Mouse (Mus musculus) kidney, embryonic 16.5 days (tissue): Measurements from ENCODE around the gene Cacna1i. TPM values are rescaled to one million over a fixed set of nuclear protein-coding genes. Genes with fewer than 3 reads are reported as not detected.

Source experiments
- ATAC-seq: fragments of 200-750 bp; cut with Nextera tagmentation; 2 replicates; pipeline ENCODE4 v1.8.0; 2017; ENCODE audit warnings: moderate TSS enrichment; ENCODE audit not compliant: low FRiP score, low TSS enrichment
- H3K27ac ChIP-seq: fragments of 300-500 bp; sonication (generic); 2 replicates; pipeline ENCODE4 v1.5.1; 2014; ENCODE audit warnings: low read length
- H3K27me3 ChIP-seq: fragments of 300-500 bp; sonication (generic); 2 replicates; pipeline ENCODE4 v1.6.1; 2014; ENCODE audit warnings: low read length, control low read depth, mixed read lengths; ENCODE audit not compliant: insufficient read depth
- H3K36me3 ChIP-seq: fragments of 300-500 bp; sonication (generic); 2 replicates; pipeline ENCODE4 v1.6.1; 2014; ENCODE audit warnings: low read length, control low read depth, mixed read lengths; ENCODE audit not compliant: insufficient read depth
- H3K4me1 ChIP-seq: fragments of 300-500 bp; sonication (generic); 2 replicates; pipeline ENCODE4 v1.6.1; 2014; ENCODE audit warnings: low read length, control low read depth, mixed read lengths; ENCODE audit not compliant: insufficient read depth
- H3K4me2 ChIP-seq: fragments of 300-500 bp; sonication (generic); replicated peaks from 2 replicates; pipeline ENCODE4 v1.6.1; 2014; ENCODE audit warnings: low read depth, low read length
- H3K4me3 ChIP-seq: fragments of 300-500 bp; sonication (generic); 2 replicates; pipeline ENCODE4 v1.5.1; 2014; ENCODE audit warnings: mild to moderate bottlenecking, low read length
- H3K9ac ChIP-seq: fragments of 300-500 bp; sonication (generic); replicated peaks from 2 replicates; pipeline ENCODE4 v1.6.1; 2014; ENCODE audit warnings: low read length
- H3K9me3 ChIP-seq: fragments of 300-500 bp; sonication (generic); 2 replicates; pipeline ENCODE4 v1.6.1; 2016; ENCODE audit warnings: low read length, control low read depth
- WGBS: fragments of 180-500 bp; shearing (Covaris S2); extraction: QIAGEN DNeasy Blood & Tissue Kit; methylation state at CpG from one replicate; pipeline ENCODE4 v1.1.7; 2014; 5-methylcytosine and 5-hydroxymethylcytosine counted together
- polyA plus RNA-seq: library from polyadenylated mRNA; unstranded; fragments of >200 nt; fragmentation: Nextera tagmentation; extraction: Ambion mirVana; gene quantifications from 2 replicates; pipeline ENCODE4 v1.2.1, GENCODE M21; 2015

Gene Cacna1i
- polyA plus RNA-seq, 1 experiment from 2014 or later = not detected

DNA sequence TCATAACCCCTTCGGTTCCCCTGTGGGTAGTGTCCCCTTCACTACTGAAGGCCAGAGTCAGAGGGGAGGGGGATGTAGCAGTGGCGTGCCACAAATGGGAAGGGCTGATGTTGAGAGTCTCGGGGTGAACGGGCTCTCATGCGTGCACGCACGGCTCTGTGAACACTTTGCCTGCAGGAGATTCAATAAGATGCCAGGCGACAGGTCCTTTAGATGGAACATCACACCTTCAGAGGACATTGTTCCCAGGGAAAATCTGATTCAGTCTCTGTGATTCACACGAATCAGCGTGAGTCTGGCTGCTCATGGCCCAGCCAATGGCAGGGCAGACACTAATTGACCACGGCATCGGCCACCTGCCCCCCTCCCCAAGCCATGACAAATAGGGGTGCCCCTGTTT lies 17.1 kb downstream of the Cacna1i start:
- H3K4me2 ChIP-seq = no peak overlapping the region
- no peak overlapping the region for H3K4me3 ChIP-seq
- H3K9ac ChIP-seq = no peak overlapping the region
- no peaks in the 10 kb centered on the region for H3K36me3 ChIP-seq
- H3K4me1 ChIP-seq = no peaks in the 10 kb centered on the region
- no peaks in the 10 kb centered on the region for H3K27me3 ChIP-seq
- ATAC-seq = no peak
- 76% methylated on average over 12 of the region's 12 CpGs for WGBS
- H3K9me3 ChIP-seq = no peaks in the 10 kb centered on the region
- H3K27ac ChIP-seq = no peak overlapping the region

DNA sequence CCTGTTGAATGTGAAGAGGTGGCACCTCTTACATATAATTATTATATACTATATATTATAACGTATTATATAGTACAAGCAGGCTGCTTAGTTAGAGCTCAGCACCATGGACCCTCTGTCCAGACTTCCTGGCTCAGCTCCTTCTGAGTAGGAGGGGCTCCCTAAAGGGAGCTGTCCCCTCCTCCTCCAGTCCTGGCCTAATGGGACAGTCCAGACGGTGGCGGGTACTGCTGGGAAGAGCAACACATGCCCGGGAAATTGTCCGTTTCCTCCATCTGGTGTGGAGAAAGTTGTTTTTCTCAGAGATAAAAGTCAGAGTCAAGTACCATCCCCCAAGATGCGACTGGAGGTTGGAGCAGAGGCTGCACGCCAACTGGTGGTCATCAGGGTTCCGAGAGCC lies 19.1 kb downstream of the Cacna1i start:
- no peaks in the 10 kb centered on the region for H3K27me3 ChIP-seq
- no peaks in the 10 kb centered on the region for H3K4me1 ChIP-seq
- H3K27ac ChIP-seq = no peak overlapping the region
- no peaks in the 10 kb centered on the region for H3K9me3 ChIP-seq
- WGBS = 24% methylated on average over 8 of the region's 8 CpGs
- no peak overlapping the region for H3K4me2 ChIP-seq
- no peak overlapping the region for H3K9ac ChIP-seq
- no peaks in the 10 kb centered on the region for H3K36me3 ChIP-seq
- 0 out of 2 replicates have a peak, but pooled peaks have one; percentile 54 for ATAC-seq
- no peak overlapping the region for H3K4me3 ChIP-seq

DNA sequence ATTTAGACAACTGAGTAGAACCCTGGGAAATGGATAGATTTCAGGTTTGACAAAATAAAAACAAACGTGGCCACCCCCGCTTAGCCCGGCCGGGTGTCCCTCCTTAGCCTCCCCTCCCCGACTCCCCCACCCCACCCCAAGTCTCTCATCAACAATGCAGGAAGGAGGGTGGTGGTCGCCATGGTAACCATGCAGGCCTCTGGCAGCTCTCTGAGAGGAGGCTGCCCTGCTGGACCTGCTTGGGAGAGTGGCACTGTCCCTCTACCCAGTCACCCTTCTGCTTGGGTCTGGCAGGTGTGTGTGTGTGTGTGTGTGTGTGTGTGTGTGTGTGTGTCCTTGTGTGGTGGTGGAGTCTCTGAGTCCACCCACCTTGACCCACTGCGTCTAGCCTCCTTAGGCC lies 27.7 kb downstream of the Cacna1i start:
- H3K4me2 ChIP-seq = no peak overlapping the region
- WGBS = 21% methylated on average over 7 of the region's 7 CpGs
- ATAC-seq = no peak
- H3K9ac ChIP-seq = no peak overlapping the region
- H3K4me1 ChIP-seq = peaks cover 12% of the 10 kb centered on the region
- no peaks in the 10 kb centered on the region for H3K9me3 ChIP-seq
- H3K27me3 ChIP-seq = no peaks in the 10 kb centered on the region
- no peak overlapping the region for H3K27ac ChIP-seq
- no peak overlapping the region for H3K4me3 ChIP-seq
- H3K36me3 ChIP-seq = no peaks in the 10 kb centered on the region

DNA sequence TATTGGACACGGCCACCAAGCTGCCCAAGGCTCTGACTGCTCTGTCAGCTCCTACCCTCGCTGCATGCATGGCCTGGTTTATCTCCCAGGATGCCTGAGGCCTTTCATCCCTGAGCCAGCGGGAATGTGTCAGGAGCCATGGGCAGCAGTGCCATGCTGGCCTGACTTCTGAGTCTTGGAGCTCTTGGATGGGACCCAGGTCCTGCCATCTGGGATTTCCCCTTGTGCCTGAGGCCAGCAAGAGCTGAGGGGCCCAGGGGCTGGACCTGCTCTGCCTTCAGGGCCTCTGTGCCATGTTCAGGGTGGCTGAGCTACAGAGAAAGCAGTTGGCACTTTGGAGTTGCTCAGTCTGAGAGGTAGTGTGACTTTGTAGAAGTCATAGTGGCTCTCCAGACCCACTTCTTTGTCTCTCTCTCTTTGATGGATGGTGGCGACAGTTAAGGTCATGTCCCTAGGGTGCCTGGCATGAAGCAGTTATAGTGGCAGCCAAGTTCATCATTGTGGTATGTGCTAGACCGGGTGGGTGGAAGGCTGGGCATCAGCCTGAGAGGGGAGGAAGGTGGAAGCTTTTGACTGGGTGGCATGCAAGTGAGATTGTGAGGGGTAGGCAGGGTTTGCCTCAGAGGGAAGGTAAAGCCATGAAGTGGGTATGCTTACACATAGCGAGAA lies 30.1 kb downstream of the Cacna1i start:
- WGBS = 79% methylated on average over 6 of the region's 6 CpGs
- no peaks in the 10 kb centered on the region for H3K9me3 ChIP-seq
- no peak overlapping the region for H3K4me2 ChIP-seq
- peaks cover 12% of the 10 kb centered on the region for H3K4me1 ChIP-seq
- no peaks in the 10 kb centered on the region for H3K27me3 ChIP-seq
- no peak overlapping the region for H3K4me3 ChIP-seq
- H3K36me3 ChIP-seq = no peaks in the 10 kb centered on the region
- no peak for ATAC-seq
- H3K27ac ChIP-seq = no peak overlapping the region
- no peak overlapping the region for H3K9ac ChIP-seq

DNA sequence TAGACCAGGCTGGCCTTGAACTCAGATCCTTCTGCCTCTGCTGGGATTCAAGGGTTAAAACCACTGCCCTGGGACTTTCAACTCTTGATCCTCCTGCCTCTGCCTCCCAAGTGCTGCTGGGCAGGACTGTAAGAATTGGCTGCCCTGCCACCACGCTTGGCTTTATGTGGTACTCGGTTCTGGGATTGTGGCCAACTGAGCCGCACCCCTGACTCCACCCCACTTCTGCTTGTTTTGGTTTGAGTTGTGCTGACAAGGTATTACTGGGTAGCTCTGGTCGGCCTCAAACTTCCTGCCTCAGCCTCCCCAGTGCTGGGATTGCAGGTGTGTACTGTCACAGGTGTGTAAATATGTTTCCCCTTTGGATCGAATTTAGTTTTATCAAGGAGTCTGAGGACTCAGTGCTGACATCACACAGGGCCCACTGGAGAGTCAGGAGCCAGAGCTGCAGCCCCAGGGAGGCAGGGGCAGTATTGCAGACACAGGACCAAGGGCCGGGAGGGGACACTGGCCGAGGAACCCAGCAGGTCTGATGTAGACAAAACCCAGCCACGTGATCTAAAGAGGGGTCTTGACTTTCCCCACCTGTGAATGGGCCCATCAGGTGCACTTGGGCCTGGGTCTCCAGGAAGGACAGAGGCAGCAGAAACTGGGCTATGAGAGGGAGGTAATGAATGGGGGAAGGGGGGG lies 30.9 kb downstream of the Cacna1i start:
- Histone ChIP-seq H3K9ac (no peak overlapping the region), H3K4me1 (peaks cover 12% of the 10 kb centered on the region), H3K4me2 (no peak overlapping the region), H3K9me3 (no peaks in the 10 kb centered on the region), H3K36me3 (no peaks in the 10 kb centered on the region), H3K4me3 (no peak overlapping the region), H3K27me3 (no peaks in the 10 kb centered on the region), H3K27ac (no peak overlapping the region)
- no peak for ATAC-seq
- WGBS = 59% methylated on average over 8 of the region's 8 CpGs

DNA sequence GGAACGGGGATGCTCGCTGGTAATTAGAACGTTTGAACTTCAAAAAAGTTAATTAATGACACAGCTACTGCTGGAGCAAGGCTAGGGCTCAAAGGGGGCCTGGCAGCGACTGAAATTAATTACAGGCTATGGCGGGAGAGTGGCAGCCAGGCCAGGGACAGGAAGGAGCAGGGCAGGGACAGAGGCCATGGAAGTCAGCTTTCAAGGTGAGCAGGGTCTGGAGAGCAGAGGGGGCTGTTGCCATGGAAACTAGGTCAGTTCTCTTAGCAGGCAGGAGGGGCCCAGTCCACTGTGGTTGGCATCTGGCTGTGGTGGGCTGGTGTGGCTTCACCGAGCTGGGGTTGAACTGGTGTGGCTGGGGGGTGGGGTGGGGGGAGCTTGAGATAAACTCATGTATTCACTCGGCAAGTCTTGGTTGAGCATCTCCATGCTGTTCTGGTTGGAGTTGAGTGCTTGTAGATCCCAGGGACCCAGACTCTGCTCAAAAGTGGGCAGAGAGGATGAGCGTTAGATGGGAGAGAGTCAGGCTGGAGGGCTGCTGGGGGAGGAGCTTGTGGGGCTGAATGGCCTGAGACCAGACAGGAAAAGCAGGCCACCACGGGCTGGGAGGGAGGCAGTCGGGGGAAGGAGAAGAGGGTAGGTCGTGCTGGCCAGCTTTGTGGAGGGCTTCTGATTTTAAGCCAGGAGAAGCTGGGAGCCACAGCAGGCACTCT lies 31.7 kb downstream of the Cacna1i start:
- ATAC-seq = peak; percentile 39; the same call in 1 of the 2 replicates
- no peak overlapping the region for H3K4me2 ChIP-seq
- H3K27ac ChIP-seq = no peak overlapping the region
- no peaks in the 10 kb centered on the region for H3K36me3 ChIP-seq
- H3K4me3 ChIP-seq = no peak overlapping the region
- no peaks in the 10 kb centered on the region for H3K9me3 ChIP-seq
- H3K9ac ChIP-seq = no peak overlapping the region
- 7% methylated on average over 11 of the region's 11 CpGs for WGBS
- no peaks in the 10 kb centered on the region for H3K27me3 ChIP-seq
- H3K4me1 ChIP-seq = peaks cover 12% of the 10 kb centered on the region

DNA sequence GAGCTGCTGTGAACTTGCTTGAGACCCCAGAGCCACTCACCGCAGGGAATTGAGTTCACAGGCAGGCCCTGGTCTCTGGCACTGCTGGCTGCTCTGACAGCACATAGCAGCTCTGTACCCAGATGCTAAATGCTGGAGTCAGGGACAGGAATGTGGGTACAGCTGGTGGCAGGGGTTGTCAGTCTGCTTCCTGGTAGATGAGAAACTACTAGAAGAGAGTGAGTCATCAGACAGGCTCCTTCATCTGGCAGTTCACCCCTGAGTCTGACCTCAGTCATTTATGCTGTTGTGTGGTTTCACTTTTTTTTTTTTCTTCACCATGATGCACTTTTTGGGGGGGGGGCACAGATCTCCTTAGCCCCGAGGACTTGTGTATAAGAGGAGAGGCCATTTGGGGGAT lies 32.3 kb downstream of the Cacna1i start:
- Histone ChIP-seq H3K4me2 (no peak overlapping the region), H3K9ac (no peak overlapping the region), H3K4me1 (peaks cover 12% of the 10 kb centered on the region), H3K36me3 (no peaks in the 10 kb centered on the region), H3K27me3 (no peaks in the 10 kb centered on the region), H3K9me3 (no peaks in the 10 kb centered on the region), H3K27ac (no peak overlapping the region), H3K4me3 (no peak overlapping the region)
- ATAC-seq = no peak
- WGBS = 52% methylated on average over 2 of the region's 2 CpGs

DNA sequence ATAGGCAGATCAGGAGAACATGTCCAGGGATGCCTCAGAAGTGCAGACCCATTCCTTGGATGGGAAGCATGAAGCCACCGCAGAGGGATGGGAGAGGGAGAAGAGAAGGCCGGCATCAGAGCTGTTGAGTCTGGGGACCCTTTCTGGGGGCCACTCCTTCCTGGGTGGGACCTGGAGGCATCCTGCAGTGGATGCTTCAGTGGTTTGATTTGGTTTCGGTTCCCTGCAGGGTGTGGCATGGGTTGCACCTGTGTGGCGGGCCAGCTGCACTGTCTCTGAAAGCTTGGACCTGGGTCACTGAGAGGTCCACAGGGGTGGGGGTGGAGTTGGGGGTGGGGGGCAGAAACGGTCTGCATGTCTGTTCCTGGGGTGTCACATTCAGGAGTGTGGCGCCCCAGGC lies 32.9 kb downstream of the Cacna1i start:
- H3K4me3 ChIP-seq = no peak overlapping the region
- H3K27ac ChIP-seq = no peak overlapping the region
- no peaks in the 10 kb centered on the region for H3K9me3 ChIP-seq
- WGBS = 68% methylated on average over 6 of the region's 6 CpGs
- peaks cover 10% of the 10 kb centered on the region for H3K4me1 ChIP-seq
- ATAC-seq = no peak
- no peaks in the 10 kb centered on the region for H3K27me3 ChIP-seq
- no peak overlapping the region for H3K9ac ChIP-seq
- no peak overlapping the region for H3K4me2 ChIP-seq
- H3K36me3 ChIP-seq = no peaks in the 10 kb centered on the region

DNA sequence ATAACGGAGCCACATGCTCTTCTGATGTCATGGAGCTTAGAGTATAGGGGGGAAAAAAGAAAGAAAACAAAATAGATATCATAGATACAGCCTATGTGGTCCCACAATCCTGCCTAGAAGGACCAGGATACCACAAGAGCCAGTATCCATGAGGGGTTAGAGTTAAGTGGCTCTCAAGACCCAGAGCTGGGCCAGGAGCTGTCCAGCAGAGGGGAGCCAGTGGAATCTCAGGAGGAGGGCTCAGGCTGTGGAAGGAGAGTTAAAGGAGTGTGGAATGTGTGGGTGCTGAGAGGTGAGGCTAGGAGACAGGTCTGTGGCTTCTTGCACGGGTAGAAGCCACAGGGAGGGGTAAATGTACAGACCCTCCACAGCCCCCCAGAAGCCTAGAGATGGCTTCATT lies 38.2 kb downstream of the Cacna1i start:
- Histone ChIP-seq H3K27ac (no peak overlapping the region), H3K4me3 (no peak overlapping the region), H3K36me3 (no peaks in the 10 kb centered on the region), H3K4me2 (no peak overlapping the region), H3K27me3 (no peaks in the 10 kb centered on the region), H3K4me1 (no peaks in the 10 kb centered on the region), H3K9ac (no peak overlapping the region), H3K9me3 (no peaks in the 10 kb centered on the region)
- 61% methylated on average over 2 of the region's 2 CpGs for WGBS
- no peak for ATAC-seq

DNA sequence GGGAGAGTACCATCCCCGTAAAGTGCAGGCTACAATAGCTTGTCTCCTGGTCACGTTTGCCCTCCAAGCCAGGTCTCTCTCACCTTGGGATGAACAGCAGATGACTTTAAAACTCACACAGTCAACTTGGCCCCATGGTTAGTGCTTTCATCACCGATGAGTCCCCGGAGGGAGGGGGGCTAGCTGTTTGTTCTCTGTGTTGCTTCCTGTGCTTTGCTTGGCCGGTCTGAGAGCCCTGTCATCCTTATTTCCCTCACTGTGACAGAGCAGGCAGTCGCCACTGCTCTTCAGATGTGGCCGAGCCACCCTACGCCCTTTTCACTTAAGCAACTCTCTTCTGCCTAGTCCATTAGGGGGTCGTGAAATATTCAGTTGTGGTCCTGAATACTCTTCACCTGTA lies 38.7 kb downstream of the Cacna1i start:
- no peak overlapping the region for H3K27ac ChIP-seq
- H3K4me3 ChIP-seq = no peak overlapping the region
- WGBS = 59% methylated on average over 9 of the region's 9 CpGs
- no peaks in the 10 kb centered on the region for H3K27me3 ChIP-seq
- H3K9ac ChIP-seq = no peak overlapping the region
- ATAC-seq = no peak
- H3K4me1 ChIP-seq = no peaks in the 10 kb centered on the region
- H3K9me3 ChIP-seq = no peaks in the 10 kb centered on the region
- H3K36me3 ChIP-seq = no peaks in the 10 kb centered on the region
- H3K4me2 ChIP-seq = no peak overlapping the region
